ENCODE assay signal across 35 mouse cellular contexts in genomic region chr2:3750126-3750525, GRCm38 (mm10).
A peak's percentile ranks its signal among the peaks of the same experiment; 100 is the strongest.
DNase-seq lines count a peak whose midpoint lies in the region; ATAC-seq and TF ChIP-seq lines count a peak whose summit lies in the region.
"Had no signal": no experiment of that assay in that cellular context is flagged by ENCODE, and none has a peak within 500 bp of the region (broad histone marks: within the 10 kb centered on the region; RNA-seq: fewer than 3 reads in every experiment).

No protein-coding gene starts in this region.

- H3K9ac ChIP-seq in CH12.LX (ENCODE audit: insufficient read depth, low read depth), result 0 out of 2 replicates have a peak overlapping the region, but pooled peaks have one; percentile 21
- no peak overlapping the region for H3K9ac ChIP-seq in intestine, embryonic 16.5 days (ENCODE audit: low read depth, low read length)
- no peak overlapping the region; the same call in 1 of the 2 replicates for H3K9ac ChIP-seq in stomach, embryonic 16.5 days (ENCODE audit: low read length)
- H3K9ac ChIP-seq: embryonic facial prominence, embryonic 15.5 days; heart, embryonic 13.5 days; hindbrain, embryonic 15.5 days; kidney, embryonic 15.5 days; limb, embryonic 15.5 days; liver, embryonic 13.5 days; neural tube, embryonic 15.5 days had no signal

- DNase-seq in thymus, adult 2 months, result no peak
- DNase-seq in thymus, postnatal 25 days, result no peak
- no peak for DNase-seq in CH12.LX (ENCODE audit: extremely low read depth)
- DNase-seq in left cerebral cortex, postnatal 25 days (ENCODE audit: low spot score in 2 of 2), result no peak
- DNase-seq in left cerebral cortex, postnatal 36 days (ENCODE audit: low spot score in 2 of 2), result no peak
- DNase-seq in gastrocnemius, postnatal 14 days, result no peak
- DNase-seq: adrenal gland, adult 2 months; adrenal gland, postnatal 36 days; cerebellum, adult 8-10 months; cerebellum, postnatal 25 days; gastrocnemius, postnatal 36 days; heart, adult 2 months; heart, postnatal 10 days; kidney, adult 18-20 months; kidney, postnatal 36 days; liver, embryonic 13.5 days; lung, adult 18-20 months; midbrain, embryonic 14.5 days; retina, postnatal 1 day; right cerebral cortex, postnatal 14 days; spleen, adult 18-20 months had no signal

- intact Hi-C loops in left cerebral cortex, postnatal 25 days (cut with DNase I), result no loop called here
- intact Hi-C loops in left cerebral cortex, postnatal 36 days (cut with DNase I), result no loop called here
- intact Hi-C loops in gastrocnemius, postnatal 14 days (cut with DNase I; ENCODE audit: low total_unique reads), result no loop called here

- WGBS in thymus, adult 2 months, result 76% methylated on average over 9 of the region's 9 CpGs
- WGBS in intestine, embryonic 16.5 days, result 54% methylated on average over 9 of the region's 9 CpGs
- 50% methylated on average over 9 of the region's 9 CpGs for WGBS in stomach, embryonic 16.5 days

- TF ChIP-seq EP300 in CH12.LX (IDR thresholded peaks at IDR 0.05; ENCODE audit: low read length), result no peak

- no peak overlapping the region for H3K4me3 ChIP-seq in thymus, adult 2 months (ENCODE audit: control insufficient read depth, insufficient read depth, low read length)
- H3K4me3 ChIP-seq in CH12.LX (replicated peaks in 1 of 3; ENCODE audit: low read depth in 2 of 3, low read length in 2 of 3, poor library complexity in 1 of 3), result peak overlapping the region in 1 of 3 experiments; percentile 20
- peak overlapping the region; percentile 3; the same call in 1 of the 2 replicates for H3K4me3 ChIP-seq in intestine, embryonic 16.5 days (ENCODE audit: low read length)
- peak overlapping the region; percentile 33 for H3K4me3 ChIP-seq in stomach, embryonic 16.5 days (replicated peaks; ENCODE audit: low read length)
- H3K4me3 ChIP-seq: embryonic facial prominence, embryonic 10.5 days; embryonic facial prominence, embryonic 15.5 days; heart, adult 2 months; heart, embryonic 13.5 days; hindbrain, embryonic 15.5 days; kidney, embryonic 15.5 days; layer of hippocampus, adult 2 months; left cerebral cortex, adult 2 months; limb, embryonic 10.5 days; liver, embryonic 13.5 days; neural tube, embryonic 15.5 days had no signal

- TF ChIP-seq RAD21 in CH12.LX (IDR thresholded peaks at IDR 0.05; ENCODE audit: low read depth, low read length), result no peak

- ATAC-seq in intestine, embryonic 16.5 days, result no peak
- ATAC-seq in stomach, embryonic 16.5 days (ENCODE audit: insufficient read depth, low FRiP score), result no peak
- ATAC-seq: forebrain, embryonic 14.5 days; lung, postnatal 0 days had no signal

- no peaks in the 10 kb centered on the region for H3K27me3 ChIP-seq in thymus, adult 2 months (ENCODE audit: control insufficient read depth, insufficient read depth, low read length)
- no peaks in the 10 kb centered on the region for H3K27me3 ChIP-seq in CH12.LX (replicated peaks)
- H3K27me3 ChIP-seq in intestine, embryonic 16.5 days (replicated peaks; ENCODE audit: control insufficient read depth, insufficient read depth, low read length), result no peaks in the 10 kb centered on the region
- no peaks in the 10 kb centered on the region for H3K27me3 ChIP-seq in stomach, embryonic 16.5 days (ENCODE audit: control insufficient read depth, insufficient read depth, low read length)
- H3K27me3 ChIP-seq: embryonic facial prominence, embryonic 15.5 days; heart, embryonic 13.5 days; hindbrain, embryonic 15.5 days; kidney, embryonic 15.5 days; limb, embryonic 15.5 days; liver, embryonic 13.5 days; neural tube, embryonic 15.5 days had no signal

- H3K4me1 ChIP-seq in thymus, adult 2 months (replicated peaks; ENCODE audit: control insufficient read depth, insufficient read depth, low read length), result peaks cover 60% of the 10 kb centered on the region
- H3K4me1 ChIP-seq in CH12.LX (ENCODE audit: control insufficient read depth in 1 of 2, insufficient read depth in 2 of 2), result peaks cover 33 to 78% of the 10 kb centered on the region in 2 experiments
- peaks cover 35% of the 10 kb centered on the region for H3K4me1 ChIP-seq in intestine, embryonic 16.5 days (ENCODE audit: control insufficient read depth, insufficient read depth, low read length)
- H3K4me1 ChIP-seq in stomach, embryonic 16.5 days (ENCODE audit: control insufficient read depth, insufficient read depth, low read length), result peaks cover 50% of the 10 kb centered on the region

- H3K27ac ChIP-seq in thymus, adult 2 months (ENCODE audit: control insufficient read depth, insufficient read depth, low read length), result peak overlapping the region; percentile 69; the same call in 1 of the 2 replicates
- no peak overlapping the region for H3K27ac ChIP-seq in CH12.LX (ENCODE audit: insufficient read depth, low read depth)
- H3K27ac ChIP-seq in intestine, embryonic 16.5 days (ENCODE audit: low read length), result no peak overlapping the region
- no peak overlapping the region; the same call in 1 of the 2 replicates for H3K27ac ChIP-seq in stomach, embryonic 16.5 days (ENCODE audit: low read length)
- H3K27ac ChIP-seq: embryonic facial prominence, embryonic 15.5 days; heart, adult 2 months; heart, embryonic 13.5 days; hindbrain, embryonic 15.5 days; layer of hippocampus, adult 2 months; left cerebral cortex, adult 2 months; liver, embryonic 13.5 days; neural tube, embryonic 15.5 days had no signal

- H3K9me3 ChIP-seq in CH12.LX (replicated peaks; ENCODE audit: low read length), result no peaks in the 10 kb centered on the region
- H3K9me3 ChIP-seq in intestine, embryonic 16.5 days (ENCODE audit: control insufficient read depth, low read length), result no peaks in the 10 kb centered on the region
- H3K9me3 ChIP-seq in stomach, embryonic 16.5 days (replicated peaks; ENCODE audit: control insufficient read depth, low read length), result no peaks in the 10 kb centered on the region
- H3K9me3 ChIP-seq: embryonic facial prominence, embryonic 10.5 days; embryonic facial prominence, embryonic 15.5 days; heart, embryonic 13.5 days; hindbrain, embryonic 15.5 days; kidney, embryonic 15.5 days; limb, embryonic 10.5 days; limb, embryonic 15.5 days; liver, embryonic 13.5 days; neural tube, embryonic 15.5 days had no signal

- H3K4me2 ChIP-seq in CH12.LX (ENCODE audit: insufficient read depth, low read depth, poor library complexity, severe bottlenecking), result peak overlapping the region; percentile 73
- H3K4me2 ChIP-seq in intestine, embryonic 16.5 days (ENCODE audit: low read depth, low read length), result peak overlapping the region; percentile 43
- H3K4me2 ChIP-seq in stomach, embryonic 16.5 days (ENCODE audit: low read depth, low read length), result peak overlapping the region; percentile 36
- H3K4me2 ChIP-seq: embryonic facial prominence, embryonic 15.5 days; hindbrain, embryonic 15.5 days; liver, embryonic 13.5 days; neural tube, embryonic 15.5 days had no signal

- no peak for TF ChIP-seq CTCF in thymus, adult 2 months (IDR thresholded peaks at IDR 0.05; ENCODE audit: borderline replicate concordance, control insufficient read depth, extremely low read depth, insufficient read depth, low read length, poor library complexity)
- TF ChIP-seq CTCF in CH12.LX (conservative IDR thresholded peaks at IDR 0.05 in 1 of 2, IDR thresholded peaks at IDR 0.05 in 1 of 2; ENCODE audit: low read depth in 2 of 2, low read length in 2 of 2), result no peak

- dilution Hi-C loops in CH12.LX (cut with MboI; ENCODE audit: extremely low pct_ligation_motif_present, extremely low pct_unique_long_range_greater_than_20kb, low sequenced_read_pairs), result no loop called here

- TF ChIP-seq POLR2A in thymus, adult 2 months (IDR thresholded peaks at IDR 0.05; ENCODE audit: control insufficient read depth, extremely low read depth, insufficient read depth, low read length, poor library complexity), result no peak
- TF ChIP-seq POLR2A in CH12.LX (IDR thresholded peaks at IDR 0.05; ENCODE audit: low read depth, low read length), result no peak

- in situ Hi-C loops in CH12.LX (cut with MboI; ENCODE audit: low pct_ligation_motif_present, low pct_unique_long_range_greater_than_20kb, low sequenced_read_pairs), result no loop called here

- H3K36me3 ChIP-seq in thymus, adult 2 months (ENCODE audit: control insufficient read depth, insufficient read depth, low read length), result no peaks in the 10 kb centered on the region
- H3K36me3 ChIP-seq in CH12.LX (replicated peaks in 1 of 2; ENCODE audit: control insufficient read depth in 1 of 2, insufficient read depth in 1 of 2, low read length in 1 of 2), result peaks cover 4 to 41% of the 10 kb centered on the region in 2 experiments
- no peaks in the 10 kb centered on the region for H3K36me3 ChIP-seq in intestine, embryonic 16.5 days (ENCODE audit: control insufficient read depth, insufficient read depth, low read length)
- no peaks in the 10 kb centered on the region for H3K36me3 ChIP-seq in stomach, embryonic 16.5 days (ENCODE audit: control insufficient read depth, insufficient read depth, low read length)
- H3K36me3 ChIP-seq: embryonic facial prominence, embryonic 10.5 days; embryonic facial prominence, embryonic 15.5 days; heart, embryonic 13.5 days; hindbrain, embryonic 15.5 days; kidney, embryonic 15.5 days; limb, embryonic 10.5 days; limb, embryonic 15.5 days; liver, embryonic 13.5 days; neural tube, embryonic 15.5 days had no signal

- peaks cover 25% of the 10 kb centered on the region for H3K79me2 ChIP-seq in CH12.LX (replicated peaks; ENCODE audit: control insufficient read depth, extremely low read depth, insufficient read depth, poor library complexity, severe bottlenecking)

TF ChIP-seq in CH12.LX, 34 proteins besides CTCF, POLR2A, EP300 and RAD21:
- TF ChIP-seq ZNF384 (IDR thresholded peaks at IDR 0.05; ENCODE audit: low read depth, low read length) (no peak), ETS1 (conservative IDR thresholded peaks at IDR 0.05; ENCODE audit: low read depth, low read length) (no peak), CHD2 (IDR thresholded peaks at IDR 0.05; ENCODE audit: low read length) (no peak), IRF4 (IDR thresholded peaks at IDR 0.05; ENCODE audit: low read depth, low read length) (no peak), JUN (IDR thresholded peaks at IDR 0.05; ENCODE audit: insufficient read depth, low read depth, low read length) (no peak), JUND (conservative IDR thresholded peaks at IDR 0.05; ENCODE audit: low read depth, low read length) (no peak), ZKSCAN1 (IDR thresholded peaks at IDR 0.05; ENCODE audit: borderline replicate concordance, low read depth, low read length) (no peak), ZC3H11A (IDR thresholded peaks at IDR 0.05; ENCODE audit: low read depth, low read length) (no peak), GABPA (IDR thresholded peaks at IDR 0.05; ENCODE audit: insufficient replicate concordance, low read depth, low read length) (no peak), NRF1 (IDR thresholded peaks at IDR 0.05; ENCODE audit: low read depth, low read length) (no peak), TCF12 (IDR thresholded peaks at IDR 0.05; ENCODE audit: low read depth, low read length) (no peak), ELF1 (IDR thresholded peaks at IDR 0.05; ENCODE audit: low read depth, low read length) (no peak), ZMIZ1 (IDR thresholded peaks at IDR 0.05; ENCODE audit: low read depth, low read length) (no peak)
